In the genomic region with DNA sequence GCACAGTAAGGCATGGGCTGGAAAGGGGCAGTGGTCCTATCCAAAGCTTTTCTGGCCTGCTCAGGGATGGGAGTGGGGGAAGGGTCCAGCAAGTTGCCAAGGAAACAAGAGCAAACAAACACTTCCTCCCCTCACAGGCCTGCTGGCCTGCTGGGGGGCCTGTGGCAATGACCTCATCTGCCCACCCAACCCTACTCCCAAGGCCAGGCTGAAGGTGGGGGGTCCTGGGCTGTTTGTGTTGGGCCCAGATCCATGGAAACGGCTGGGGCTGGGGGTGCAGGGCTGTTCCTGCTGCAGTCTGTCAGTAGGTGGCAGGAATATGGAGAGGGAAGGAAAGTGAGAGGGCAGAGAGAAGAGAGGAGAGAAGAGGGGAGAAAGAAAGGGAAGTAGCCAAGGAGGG, we compare ENCODE assay signal across 17 mouse cellular contexts. TPM values are rescaled to one million over a fixed set of nuclear protein-coding genes. Genes with fewer than 3 reads are reported as not detected.
DNase-seq lines count a peak whose midpoint lies in the region; ATAC-seq and TF ChIP-seq lines count a peak whose summit lies in the region.
"Had no signal": no experiment of that assay in that cellular context is flagged by ENCODE, and none has a peak within 500 bp of the region (broad histone marks: within the 10 kb centered on the region; RNA-seq: fewer than 3 reads in every experiment).

No protein-coding gene starts in this region.

- peaks cover 35% of the 10 kb centered on the region for H3K4me1 ChIP-seq in heart, embryonic 13.5 days
- H3K4me1 ChIP-seq in midbrain, embryonic 11.5 days (ENCODE audit: control insufficient read depth, insufficient read depth, low read length): peaks cover 11% of the 10 kb centered on the region
- no peaks in the 10 kb centered on the region for H3K4me1 ChIP-seq in midbrain, embryonic 15.5 days
- no peaks in the 10 kb centered on the region for H3K4me1 ChIP-seq in intestine, postnatal 0 days (replicated peaks; ENCODE audit: control insufficient read depth, insufficient read depth, low read length)
- peaks cover 2% of the 10 kb centered on the region; the same call in 1 of the 2 replicates for H3K4me1 ChIP-seq in stomach, postnatal 0 days (replicated peaks; ENCODE audit: control insufficient read depth, insufficient read depth)
- H3K4me1 ChIP-seq: stomach, embryonic 15.5 days had no signal

- 6% methylated on average over 1 of the region's 1 CpGs for WGBS in heart, embryonic 13.5 days
- WGBS in midbrain, embryonic 11.5 days: 0% methylated on average over 1 of the region's 1 CpGs
- WGBS in midbrain, embryonic 15.5 days: 6% methylated on average over 1 of the region's 1 CpGs
- 20% methylated on average over 1 of the region's 1 CpGs for WGBS in intestine, postnatal 0 days
- 10% methylated on average over 1 of the region's 1 CpGs for WGBS in stomach, postnatal 0 days

- H3K9ac ChIP-seq in heart, embryonic 13.5 days: no peak overlapping the region
- no peak overlapping the region for H3K9ac ChIP-seq in midbrain, embryonic 11.5 days (ENCODE audit: low read length)
- no peak overlapping the region for H3K9ac ChIP-seq in midbrain, embryonic 15.5 days
- no peak overlapping the region for H3K9ac ChIP-seq in intestine, postnatal 0 days (ENCODE audit: low read depth, low read length)
- no peak overlapping the region for H3K9ac ChIP-seq in stomach, postnatal 0 days (ENCODE audit: low read length)
- H3K9ac ChIP-seq: stomach, embryonic 15.5 days had no signal

- DNase-seq in heart, postnatal 10 days: no peak
- DNase-seq in midbrain, embryonic 11.5 days (ENCODE audit: low spot score, missing footprints): no peak
- DNase-seq in stomach, postnatal 0 days (ENCODE audit: low spot score): peak; percentile 32
- no peak for DNase-seq in heart, postnatal 14 days
- no peak for DNase-seq in left cerebral cortex, postnatal 25 days (ENCODE audit: low spot score in 2 of 2)
- DNase-seq: cerebellum, postnatal 25 days; kidney, postnatal 36 days; right cerebral cortex, adult 18-20 months had no signal

- no peak for TF ChIP-seq EP300 in stomach, postnatal 0 days (optimal IDR thresholded peaks at IDR 0.05)

- H3K4me2 ChIP-seq in heart, embryonic 13.5 days: no peak overlapping the region
- H3K4me2 ChIP-seq in midbrain, embryonic 11.5 days: no peak overlapping the region
- H3K4me2 ChIP-seq in midbrain, embryonic 15.5 days: no peak overlapping the region
- no peak overlapping the region for H3K4me2 ChIP-seq in intestine, postnatal 0 days (replicated peaks; ENCODE audit: low read depth)
- no peak overlapping the region for H3K4me2 ChIP-seq in stomach, postnatal 0 days (replicated peaks; ENCODE audit: low read depth)
- H3K4me2 ChIP-seq: stomach, embryonic 15.5 days had no signal

- H3K4me3 ChIP-seq in heart, embryonic 13.5 days: no peak overlapping the region
- H3K4me3 ChIP-seq in midbrain, embryonic 11.5 days (ENCODE audit: low read depth, low read length): no peak overlapping the region
- no peak overlapping the region for H3K4me3 ChIP-seq in midbrain, embryonic 15.5 days
- H3K4me3 ChIP-seq in intestine, postnatal 0 days (ENCODE audit: low read depth, low read length): no peak overlapping the region
- no peak overlapping the region for H3K4me3 ChIP-seq in stomach, postnatal 0 days (ENCODE audit: low read depth, low read length)
- H3K4me3 ChIP-seq: stomach, embryonic 15.5 days had no signal

- no peak for ATAC-seq in heart, embryonic 13.5 days (ENCODE audit: extremely low read depth, insufficient number of reproducible peaks, low FRiP score, low TSS enrichment)
- peak; percentile 69; the same call in 1 of the 2 replicates for ATAC-seq in midbrain, embryonic 11.5 days (ENCODE audit: low FRiP score)
- no peak for ATAC-seq in midbrain, embryonic 15.5 days (replicated peaks)
- no peak for ATAC-seq in intestine, postnatal 0 days
- ATAC-seq in stomach, postnatal 0 days (ENCODE audit: low FRiP score, low TSS enrichment): peak; percentile 46; the same call in 1 of the 2 replicates

- 0 out of 2 replicates have a peak overlapping the region, but pooled peaks have one; percentile 6 for H3K27ac ChIP-seq in heart, embryonic 13.5 days (replicated peaks)
- H3K27ac ChIP-seq in midbrain, embryonic 11.5 days (ENCODE audit: low read depth, low read length): no peak overlapping the region
- H3K27ac ChIP-seq in midbrain, embryonic 15.5 days: no peak overlapping the region
- H3K27ac ChIP-seq in intestine, postnatal 0 days (ENCODE audit: low read depth, low read length): no peak overlapping the region
- no peak overlapping the region; the same call in 1 of the 2 replicates for H3K27ac ChIP-seq in stomach, postnatal 0 days (replicated peaks)
- H3K27ac ChIP-seq: stomach, embryonic 15.5 days had no signal

- 0 out of 2 replicates have a peak, but pooled peaks cover 3% of the 10 kb centered on the region for H3K27me3 ChIP-seq in heart, embryonic 13.5 days (replicated peaks)
- H3K27me3 ChIP-seq in midbrain, embryonic 11.5 days (ENCODE audit: control insufficient read depth, insufficient read depth, low read length): no peaks in the 10 kb centered on the region
- H3K27me3 ChIP-seq in midbrain, embryonic 15.5 days (replicated peaks): 0 out of 2 replicates have a peak, but pooled peaks cover 3% of the 10 kb centered on the region
- H3K27me3 ChIP-seq in intestine, postnatal 0 days (replicated peaks; ENCODE audit: control insufficient read depth, insufficient read depth, low read length): no peaks in the 10 kb centered on the region
- H3K27me3 ChIP-seq in stomach, postnatal 0 days (ENCODE audit: control insufficient read depth, insufficient read depth, low read length): no peaks in the 10 kb centered on the region
- H3K27me3 ChIP-seq: stomach, embryonic 15.5 days had no signal

- intact Hi-C loops in heart, postnatal 10 days (cut with DNase I): no loop called here
- intact Hi-C loops in heart, postnatal 14 days (cut with DNase I): no loop called here
- intact Hi-C loops in left cerebral cortex, postnatal 25 days (cut with DNase I): no loop called here

- H3K36me3 ChIP-seq in heart, embryonic 13.5 days: no peaks in the 10 kb centered on the region
- no peaks in the 10 kb centered on the region for H3K36me3 ChIP-seq in midbrain, embryonic 11.5 days (ENCODE audit: control insufficient read depth, insufficient read depth, low read length)
- no peaks in the 10 kb centered on the region for H3K36me3 ChIP-seq in midbrain, embryonic 15.5 days (replicated peaks)
- H3K36me3 ChIP-seq in intestine, postnatal 0 days (ENCODE audit: control insufficient read depth, insufficient read depth): no peaks in the 10 kb centered on the region
- H3K36me3 ChIP-seq in stomach, postnatal 0 days (ENCODE audit: control insufficient read depth, insufficient read depth, low read length): no peaks in the 10 kb centered on the region; the same call in 1 of the 2 replicates
- H3K36me3 ChIP-seq: stomach, embryonic 15.5 days had no signal

- H3K9me3 ChIP-seq in heart, embryonic 13.5 days: no peaks in the 10 kb centered on the region
- no peaks in the 10 kb centered on the region for H3K9me3 ChIP-seq in midbrain, embryonic 11.5 days (ENCODE audit: control insufficient read depth, low read length)
- H3K9me3 ChIP-seq in midbrain, embryonic 15.5 days: no peaks in the 10 kb centered on the region
- no peaks in the 10 kb centered on the region for H3K9me3 ChIP-seq in intestine, postnatal 0 days (ENCODE audit: control insufficient read depth)
- H3K9me3 ChIP-seq in stomach, postnatal 0 days (ENCODE audit: control insufficient read depth, low read length): no peaks in the 10 kb centered on the region
- H3K9me3 ChIP-seq: stomach, embryonic 15.5 days had no signal

- peak; percentile 38 for TF ChIP-seq CTCF in intestine, postnatal 0 days (IDR thresholded peaks at IDR 0.05; ENCODE audit: low read depth)
- peak; percentile 53 for TF ChIP-seq CTCF in stomach, postnatal 0 days (IDR thresholded peaks at IDR 0.05; ENCODE audit: low read depth)

RNA-seq across cellular contexts. Expression of gene Wnt9a, which starts 29.7 kb away (rescaled TPM):
- 2.8 and 2.9 TPM in 2 replicates for polyA plus RNA-seq in heart, embryonic 13.5 days (2015; fragmentation: Nextera tagmentation; extraction: Ambion mirVana)
- total RNA-seq in heart, postnatal 10 days (2021): 1 to 10 TPM; 6.1 to 7.5 TPM
- 4.0 and 4.8 TPM in 2 replicates for polyA plus RNA-seq in midbrain, embryonic 11.5 days (2014; fragmentation: Nextera tagmentation; extraction: Ambion mirVana)
- 3.8 and 3.9 TPM in 2 replicates for polyA plus RNA-seq in midbrain, embryonic 15.5 days (2015; fragmentation: Nextera tagmentation; extraction: Ambion mirVana)
- 2.2 and 2.4 TPM in 2 replicates for polyA plus RNA-seq in intestine, postnatal 0 days (2015; fragmentation: Nextera tagmentation; extraction: Ambion mirVana)
- polyA plus RNA-seq in stomach, postnatal 0 days (2015; fragmentation: Nextera tagmentation; extraction: Ambion mirVana): 2.3 and 2.8 TPM in 2 replicates
- 1 to 10 TPM; 4.9 to 5.6 TPM for total RNA-seq in heart, postnatal 14 days (2021)
- 10 to 100 TPM; 17.0 to 18.7 TPM for total RNA-seq in left cerebral cortex, postnatal 25 days (2021)

RNA-seq across cellular contexts. Expression of gene Prss38, which starts 39.1 kb away (rescaled TPM):
- not detected in 2 replicates for polyA plus RNA-seq in heart, embryonic 13.5 days (2015; fragmentation: Nextera tagmentation; extraction: Ambion mirVana)
- total RNA-seq in heart, postnatal 10 days (2021): not detected
- not detected in 2 replicates for polyA plus RNA-seq in midbrain, embryonic 11.5 days (2014; fragmentation: Nextera tagmentation; extraction: Ambion mirVana)
- polyA plus RNA-seq in midbrain, embryonic 15.5 days (2015; fragmentation: Nextera tagmentation; extraction: Ambion mirVana): 0.18 TPM in 1 of 2 replicates, not detected in the other
- polyA plus RNA-seq in intestine, postnatal 0 days (2015; fragmentation: Nextera tagmentation; extraction: Ambion mirVana): not detected in 2 replicates
- polyA plus RNA-seq in stomach, postnatal 0 days (2015; fragmentation: Nextera tagmentation; extraction: Ambion mirVana): 0.07 TPM in 1 of 2 replicates, not detected in the other
- not detected for total RNA-seq in heart, postnatal 14 days (2021)
- total RNA-seq in left cerebral cortex, postnatal 25 days (2021): not detected
- total RNA-seq: adrenal gland, postnatal 4 days; gastrocnemius, adult 8-10 months; liver, adult 2 months had no signal
- polyA plus RNA-seq: C2C12; heart, embryonic 16.5 days; liver, adult 2 months; stomach, embryonic 15.5 days had no signal

RNA-seq across cellular contexts. Expression of gene Wnt3a, which starts 45.8 kb away (rescaled TPM):
- polyA plus RNA-seq in heart, embryonic 13.5 days (2015; fragmentation: Nextera tagmentation; extraction: Ambion mirVana): not detected in 2 replicates
- not detected for total RNA-seq in heart, postnatal 10 days (2021)
- 1.4 and 2.0 TPM in 2 replicates for polyA plus RNA-seq in midbrain, embryonic 11.5 days (2014; fragmentation: Nextera tagmentation; extraction: Ambion mirVana)
- 0.43 and 0.61 TPM in 2 replicates for polyA plus RNA-seq in midbrain, embryonic 15.5 days (2015; fragmentation: Nextera tagmentation; extraction: Ambion mirVana)
- not detected in 2 replicates for polyA plus RNA-seq in intestine, postnatal 0 days (2015; fragmentation: Nextera tagmentation; extraction: Ambion mirVana)
- 2.0 and 2.5 TPM in 2 replicates for polyA plus RNA-seq in stomach, postnatal 0 days (2015; fragmentation: Nextera tagmentation; extraction: Ambion mirVana)
- not detected for total RNA-seq in heart, postnatal 14 days (2021)
- total RNA-seq in left cerebral cortex, postnatal 25 days (2021): not detected
- total RNA-seq: adrenal gland, postnatal 4 days; gastrocnemius, adult 8-10 months; liver, adult 2 months had no signal
- polyA plus RNA-seq: C2C12; heart, embryonic 16.5 days; liver, adult 2 months had no signal

Comparison
In these comparisons a context has a peak if more than half of its experiments do, and no peak if none do; other contexts are left out.
1. ATAC-seq: peak in midbrain, embryonic 11.5 days (single experiment) and stomach, postnatal 0 days (single experiment); none in heart, embryonic 13.5 days (single experiment), midbrain, embryonic 15.5 days (single experiment) and intestine, postnatal 0 days (single experiment).